Mouse (Mus musculus) liver, postnatal 0 days (tissue): ENCODE measurements at regions not wholly inside any gene's neighbourhood (a gene's known extent, or its start where the extent isn't known, plus 50 kb on each side); places are given as distances from the start of the nearest gene placed in this dataset.

Experiments
- ATAC-seq: fragments of 200-750 bp; cut with Nextera tagmentation; 2 replicates; pipeline ENCODE4 v1.8.0; 2017; ENCODE audit warnings: mild to moderate bottlenecking, moderate library complexity
- DNase-seq: peaks from one replicate; pipeline ENCODE4 v3.0.0-alpha.2; 2016
- H3K27ac ChIP-seq: fragments of 300-500 bp; sonication (generic); 2 replicates; pipeline ENCODE4 v1.5.1; 2014; ENCODE audit warnings: antibody characterized with exemption, moderate library complexity, mild to moderate bottlenecking, low read depth
- H3K27me3 ChIP-seq: fragments of 300-500 bp; sonication (generic); 2 replicates; pipeline ENCODE4 v1.6.1; 2014; ENCODE audit warnings: low read length, control low read depth, mixed read lengths; ENCODE audit not compliant: insufficient read depth
- H3K36me3 ChIP-seq: fragments of 300-500 bp; sonication (generic); replicated peaks from 2 replicates; pipeline ENCODE4 v1.6.1; 2014; ENCODE audit warnings: mild to moderate bottlenecking, control low read depth, low read length, moderate library complexity, mixed read lengths; ENCODE audit not compliant: insufficient read depth
- H3K4me1 ChIP-seq: fragments of 300-500 bp; sonication (generic); 2 replicates; pipeline ENCODE4 v1.6.1; 2014; ENCODE audit warnings: antibody characterized with exemption, mild to moderate bottlenecking, control low read depth; ENCODE audit not compliant: insufficient read depth
- H3K4me2 ChIP-seq: fragments of 300-500 bp; sonication (generic); 2 replicates; pipeline ENCODE4 v1.6.1; 2014; ENCODE audit warnings: low read depth, mild to moderate bottlenecking, low read length, moderate library complexity, mixed read lengths
- H3K4me3 ChIP-seq: fragments of 300-500 bp; sonication (generic); 2 replicates; pipeline ENCODE4 v1.5.1; 2014; ENCODE audit warnings: low read depth, low read length
- H3K9ac ChIP-seq: fragments of 300-500 bp; sonication (generic); replicated peaks from 2 replicates; pipeline ENCODE4 v1.6.1; 2014; ENCODE audit warnings: mild to moderate bottlenecking, moderate library complexity
- H3K9me3 ChIP-seq: fragments of 300-500 bp; sonication (generic); 2 replicates; pipeline ENCODE4 v1.6.1; 2016; ENCODE audit warnings: mild to moderate bottlenecking, control low read depth, low read length, mixed read lengths
- CTCF ChIP-seq: sonication (generic); IDR thresholded peaks from 2 replicates; pipeline ENCODE4 v1.5.1; 2016; ENCODE audit warnings: antibody characterized with exemption, low read depth
- EP300 ChIP-seq: IDR thresholded peaks from 2 replicates; pipeline ENCODE4 v1.6.1; 2016; ENCODE audit warnings: antibody characterized with exemption, low read depth, mild to moderate bottlenecking
- WGBS: fragments of 180-500 bp; shearing (Covaris S2); extraction: QIAGEN DNeasy Blood & Tissue Kit; methylation state at CpG from one replicate; pipeline ENCODE4 v1.1.7; 2014; ENCODE audit not compliant: insufficient replicate concordance; 5-methylcytosine and 5-hydroxymethylcytosine counted together

DNA sequence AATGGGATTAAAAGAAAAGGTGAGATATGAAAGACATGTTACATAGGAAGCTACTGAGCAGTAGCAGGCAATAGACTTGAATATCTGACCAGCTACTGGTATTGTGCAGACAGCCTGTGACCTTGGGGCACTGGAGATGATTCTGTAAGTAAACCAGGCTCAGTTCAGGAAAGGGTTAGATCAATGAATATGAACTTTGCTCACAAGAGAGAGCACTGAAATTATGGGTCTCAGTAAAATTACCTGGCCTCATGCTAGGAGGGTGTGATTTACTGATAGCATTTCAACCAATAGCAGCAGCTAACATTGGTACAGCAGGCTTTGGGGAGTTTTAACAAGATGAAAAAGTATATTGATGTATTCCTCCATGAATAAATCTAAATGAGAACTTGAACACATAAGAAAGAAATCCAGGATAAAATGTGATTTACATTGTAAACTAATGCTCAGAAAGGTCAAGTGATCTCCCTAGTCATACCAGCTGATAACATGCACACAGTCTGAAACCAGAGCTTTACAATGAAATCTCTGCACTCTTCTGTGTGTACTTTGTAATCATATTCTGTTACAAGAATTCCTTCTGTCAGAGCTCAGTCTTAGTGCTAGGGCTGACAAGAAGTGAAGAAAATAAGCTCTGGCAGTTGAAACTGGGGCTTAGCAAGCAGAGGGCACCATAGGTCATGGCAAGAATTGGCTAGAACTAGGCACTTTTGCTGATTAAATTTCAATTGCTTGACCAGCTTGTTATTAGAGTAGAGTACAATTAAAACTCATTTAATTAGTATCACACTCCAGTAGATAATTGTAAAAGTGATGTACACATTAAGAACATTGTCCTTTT, 80.8 kb downstream of the Gm10192 start:
- Histone ChIP-seq H3K4me2 (no peak overlapping the region), H3K4me1 (peaks cover 3% of the 10 kb centered on the region; the same call in 1 of the 2 replicates), H3K36me3 (no peaks in the 10 kb centered on the region), H3K27me3 (no peaks in the 10 kb centered on the region), H3K9ac (no peak overlapping the region), H3K27ac (peak overlapping the region; percentile 39; the same call in 1 of the 2 replicates), H3K4me3 (no peak overlapping the region), H3K9me3 (no peaks in the 10 kb centered on the region)
- no peak for TF ChIP-seq CTCF
- TF ChIP-seq EP300, result no peak
- DNase-seq, result no peak
- ATAC-seq, result no peak

GRCm38 (mm10) chr4:97099721-97100120, 83.2 kb downstream of the Gm10192 start:
- H3K4me1 ChIP-seq, result peaks cover 3% of the 10 kb centered on the region; the same call in 1 of the 2 replicates
- ATAC-seq (no peak), DNase-seq (no peak)
- H3K4me3 ChIP-seq, result no peak overlapping the region
- 52% methylated on average over 3 of the region's 3 CpGs for WGBS
- no peak overlapping the region for H3K9ac ChIP-seq
- no peaks in the 10 kb centered on the region for H3K36me3 ChIP-seq
- no peak for TF ChIP-seq CTCF
- TF ChIP-seq EP300, result no peak
- no peak overlapping the region for H3K27ac ChIP-seq
- H3K27me3 ChIP-seq, result no peaks in the 10 kb centered on the region
- no peak overlapping the region for H3K4me2 ChIP-seq
- H3K9me3 ChIP-seq, result no peaks in the 10 kb centered on the region

GRCm38 (mm10) chr4:97093576-97093975, 89.4 kb downstream of the Gm10192 start:
- Histone ChIP-seq H3K36me3 (no peaks in the 10 kb centered on the region), H3K4me3 (no peak overlapping the region), H3K9me3 (no peaks in the 10 kb centered on the region), H3K4me1 (no peaks in the 10 kb centered on the region), H3K27me3 (no peaks in the 10 kb centered on the region), H3K9ac (no peak overlapping the region), H3K4me2 (no peak overlapping the region), H3K27ac (no peak overlapping the region)
- DNase-seq (no peak), ATAC-seq (no peak)
- no peak for TF ChIP-seq EP300
- TF ChIP-seq CTCF, result no peak
- 70% methylated on average over 3 of the region's 3 CpGs for WGBS

- TF ChIP-seq EP300, result no peak
- no peak for TF ChIP-seq CTCF
- Histone ChIP-seq H3K4me3 (no peak overlapping the region), H3K27me3 (no peaks in the 10 kb centered on the region), H3K4me2 (no peak overlapping the region), H3K9ac (no peak overlapping the region), H3K4me1 (no peaks in the 10 kb centered on the region), H3K36me3 (no peaks in the 10 kb centered on the region), H3K9me3 (no peaks in the 10 kb centered on the region), H3K27ac (no peak overlapping the region)
- ATAC-seq (no peak), DNase-seq (no peak)
- 76% methylated on average over 6 of the region's 6 CpGs for WGBS
Observed at GRCm38 (mm10) chr4:97050735-97051134, 132.2 kb downstream of the Gm10192 start.

DNA sequence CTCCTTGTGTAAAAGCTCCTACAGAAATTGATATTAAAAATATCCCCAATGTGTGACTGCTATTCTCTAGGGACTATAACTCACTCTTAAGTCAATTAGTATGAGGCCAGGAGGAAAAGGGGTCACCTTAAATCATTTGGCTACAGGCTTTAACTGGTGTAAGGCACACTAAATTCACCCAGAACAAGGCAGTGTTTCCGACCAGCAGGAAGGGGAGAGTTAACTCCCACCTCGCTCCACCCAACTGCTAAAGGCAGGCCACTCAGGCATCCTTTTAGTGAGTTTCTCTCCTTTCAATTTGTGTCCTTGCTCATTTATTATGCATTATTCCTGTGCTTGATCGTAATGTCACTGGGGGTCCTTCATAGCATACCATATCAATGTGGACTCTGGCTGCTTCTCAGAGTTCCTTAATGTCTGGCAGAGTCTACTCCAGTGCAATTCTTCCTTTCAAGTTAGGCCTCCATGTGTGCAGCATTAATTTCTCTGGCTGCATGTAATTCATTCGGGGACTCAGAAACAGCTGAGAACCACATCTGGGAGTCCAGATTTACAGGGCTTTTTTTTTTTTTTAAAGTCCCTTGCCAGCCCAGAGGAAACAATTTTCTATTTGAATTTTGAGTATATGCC, 133.8 kb downstream of the Gm10192 start:
- DNase-seq (no peak), ATAC-seq (no peak)
- no peak overlapping the region for H3K4me3 ChIP-seq
- no peaks in the 10 kb centered on the region for H3K9me3 ChIP-seq
- H3K36me3 ChIP-seq, result no peaks in the 10 kb centered on the region
- TF ChIP-seq CTCF (no peak), EP300 (no peak)
- H3K4me1 ChIP-seq, result no peaks in the 10 kb centered on the region
- no peaks in the 10 kb centered on the region for H3K27me3 ChIP-seq
- WGBS, result 78% methylated on average over 4 of the region's 4 CpGs
- no peak overlapping the region for H3K4me2 ChIP-seq
- no peak overlapping the region for H3K27ac ChIP-seq
- H3K9ac ChIP-seq, result no peak overlapping the region

DNA sequence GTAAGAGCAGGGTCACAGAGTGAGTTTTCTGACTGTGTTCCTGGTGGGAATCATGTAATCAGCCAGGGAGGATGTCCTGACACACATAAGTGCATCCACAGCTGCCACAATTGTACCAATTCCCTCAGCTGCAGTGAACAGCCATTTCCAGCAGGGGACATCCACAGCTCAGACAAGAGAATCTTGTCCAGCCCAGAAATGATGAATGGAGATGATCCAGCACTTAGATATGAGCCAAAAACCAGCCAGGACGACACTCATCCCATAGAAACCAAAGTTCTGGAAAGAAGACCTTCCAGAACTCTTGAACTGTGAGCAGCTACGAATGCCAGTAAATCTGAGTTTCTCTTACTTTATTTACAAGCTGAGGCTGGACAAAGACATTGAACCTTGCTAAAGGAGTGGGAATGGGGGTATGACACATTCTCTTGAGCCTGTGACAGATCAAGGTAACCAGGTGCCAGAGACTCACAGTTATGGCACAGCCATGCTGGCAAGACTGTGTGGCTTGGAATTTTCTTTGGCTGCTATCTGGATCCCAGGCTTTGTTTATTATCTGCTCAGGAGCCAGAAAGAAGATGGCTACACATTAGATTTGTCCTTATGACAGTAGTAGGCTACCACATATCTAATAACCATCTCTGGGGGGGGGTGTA, 145.1 kb downstream of the Gm10192 start:
- 38% methylated on average over 2 of the region's 2 CpGs for WGBS
- Histone ChIP-seq H3K4me2 (no peak overlapping the region), H3K9me3 (no peaks in the 10 kb centered on the region), H3K36me3 (no peaks in the 10 kb centered on the region), H3K4me3 (no peak overlapping the region), H3K27me3 (no peaks in the 10 kb centered on the region), H3K9ac (no peak overlapping the region), H3K27ac (no peak overlapping the region), H3K4me1 (no peaks in the 10 kb centered on the region)
- DNase-seq, result peak; percentile 17
- TF ChIP-seq EP300 (no peak), CTCF (peak; percentile 72)
- no peak for ATAC-seq
